Mouse (Mus musculus): ENCODE data around the gene Hist3h2ba. TPM values are rescaled to one million over a fixed set of nuclear protein-coding genes. Genes with fewer than 3 reads are reported as not detected.

Hist3h2ba gene
- polyA plus RNA-seq, 1 experiment from 2014 or later, result 17.9 TPM

DNA sequence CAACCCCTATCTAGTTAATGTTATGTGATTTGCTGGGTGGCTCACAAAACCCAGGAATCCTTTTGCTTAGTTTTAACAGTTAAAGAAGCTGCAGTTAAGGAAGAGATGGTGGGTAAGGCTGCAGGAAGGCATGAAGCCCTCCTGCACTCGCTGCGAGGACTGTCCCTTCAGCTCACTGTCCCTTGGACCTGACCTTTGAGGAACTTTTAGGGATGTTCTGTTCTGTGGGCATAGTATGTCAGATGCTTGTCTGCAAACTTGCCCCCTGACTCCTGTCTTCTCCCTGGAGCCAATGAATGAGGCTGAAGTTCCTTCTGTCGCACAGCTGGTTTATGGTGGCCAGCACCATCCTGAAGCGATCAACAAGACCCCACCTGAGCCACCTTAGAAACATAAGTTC, 40.4 kb downstream of the Hist3h2ba start:
- no peak for ATAC-seq (ENCODE audit: low read depth)
- H3K4me3 ChIP-seq (ENCODE audit: low read depth, low read length), result no peak overlapping the region
- H3K4me1 ChIP-seq (ENCODE audit: control insufficient read depth, low read depth, low read length), result peaks cover 16% of the 10 kb centered on the region
- no peaks in the 10 kb centered on the region; the same call in 1 of the 2 replicates for H3K27me3 ChIP-seq (ENCODE audit: control insufficient read depth, insufficient read depth, low read depth, low read length)
- no peaks in the 10 kb centered on the region for H3K9me3 ChIP-seq (replicated peaks; ENCODE audit: control insufficient read depth, low read length)
- peaks cover 16% of the 10 kb centered on the region for H3K36me3 ChIP-seq (ENCODE audit: control insufficient read depth, insufficient read depth)
- no peak overlapping the region for H3K4me2 ChIP-seq (ENCODE audit: low read depth, low read length)
- H3K9ac ChIP-seq (ENCODE audit: low read depth, low read length), result no peak overlapping the region
- no peak overlapping the region for H3K27ac ChIP-seq (ENCODE audit: low read length)
- WGBS (ENCODE audit: insufficient replicate concordance), result 84% methylated on average over 4 of the region's 4 CpGs

DNA sequence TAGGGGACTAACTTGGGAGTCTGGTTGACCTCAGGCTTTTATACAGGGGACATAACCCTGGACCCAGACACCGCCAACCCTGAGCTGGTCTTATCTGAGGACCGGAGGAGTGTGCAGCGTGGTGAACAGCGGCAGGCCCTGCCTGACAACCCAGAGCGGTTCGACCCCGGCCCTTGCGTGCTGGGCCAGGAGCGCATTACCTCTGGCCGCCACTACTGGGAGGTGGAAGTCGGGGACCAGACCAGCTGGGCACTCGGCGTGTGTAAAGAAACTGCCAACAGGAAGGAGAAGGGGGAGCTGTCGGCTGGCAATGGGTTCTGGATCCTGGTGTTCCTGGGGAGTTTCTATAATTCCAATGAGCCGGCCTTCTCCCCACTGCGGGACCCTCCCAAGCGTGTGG, 41.4 kb downstream of the Hist3h2ba start:
- Histone ChIP-seq H3K4me1 (ENCODE audit: control insufficient read depth, low read depth, low read length) (peaks cover 23% of the 10 kb centered on the region), H3K9ac (ENCODE audit: low read depth, low read length) (no peak overlapping the region), H3K27ac (ENCODE audit: low read length) (no peak overlapping the region), H3K27me3 (ENCODE audit: control insufficient read depth, insufficient read depth, low read depth, low read length) (peaks cover 4% of the 10 kb centered on the region), H3K9me3 (replicated peaks; ENCODE audit: control insufficient read depth, low read length) (no peaks in the 10 kb centered on the region), H3K4me2 (ENCODE audit: low read depth, low read length) (no peak overlapping the region), H3K36me3 (ENCODE audit: control insufficient read depth, insufficient read depth) (peaks cover 13% of the 10 kb centered on the region), H3K4me3 (ENCODE audit: low read depth, low read length) (no peak overlapping the region)
- no peak for ATAC-seq (ENCODE audit: low read depth)
- 82% methylated on average over 17 of the region's 17 CpGs for WGBS (ENCODE audit: insufficient replicate concordance)

DNA sequence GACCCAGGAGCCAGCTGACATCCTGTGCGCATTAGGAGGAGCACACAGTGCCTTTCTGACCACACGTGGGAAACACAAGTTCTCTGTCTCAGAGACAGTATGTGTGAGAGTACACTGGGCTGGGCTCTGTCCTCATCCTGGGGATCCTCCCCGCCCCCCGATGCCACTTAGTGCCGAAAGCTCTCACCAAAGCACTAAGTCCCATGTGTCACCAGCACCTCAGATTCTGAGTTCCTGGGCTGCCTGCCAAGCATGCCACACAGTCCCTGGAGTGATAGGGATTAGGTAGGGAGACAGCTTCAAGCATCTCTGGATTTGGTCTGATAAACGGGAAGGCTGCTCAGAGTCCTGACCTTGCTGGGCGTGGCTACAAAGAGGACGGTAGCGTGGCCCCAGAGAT, 42.1 kb downstream of the Hist3h2ba start:
- Histone ChIP-seq H3K27me3 (ENCODE audit: control insufficient read depth, insufficient read depth, low read depth, low read length) (peaks cover 7% of the 10 kb centered on the region), H3K9ac (ENCODE audit: low read depth, low read length) (no peak overlapping the region), H3K36me3 (ENCODE audit: control insufficient read depth, insufficient read depth) (peaks cover 13% of the 10 kb centered on the region), H3K4me1 (ENCODE audit: control insufficient read depth, low read depth, low read length) (peaks cover 23% of the 10 kb centered on the region), H3K4me2 (ENCODE audit: low read depth, low read length) (no peak overlapping the region), H3K9me3 (replicated peaks; ENCODE audit: control insufficient read depth, low read length) (no peaks in the 10 kb centered on the region), H3K4me3 (ENCODE audit: low read depth, low read length) (no peak overlapping the region), H3K27ac (ENCODE audit: low read length) (no peak overlapping the region)
- no peak for ATAC-seq (ENCODE audit: low read depth)
- 50% methylated on average over 9 of the region's 9 CpGs for WGBS (ENCODE audit: insufficient replicate concordance)

DNA sequence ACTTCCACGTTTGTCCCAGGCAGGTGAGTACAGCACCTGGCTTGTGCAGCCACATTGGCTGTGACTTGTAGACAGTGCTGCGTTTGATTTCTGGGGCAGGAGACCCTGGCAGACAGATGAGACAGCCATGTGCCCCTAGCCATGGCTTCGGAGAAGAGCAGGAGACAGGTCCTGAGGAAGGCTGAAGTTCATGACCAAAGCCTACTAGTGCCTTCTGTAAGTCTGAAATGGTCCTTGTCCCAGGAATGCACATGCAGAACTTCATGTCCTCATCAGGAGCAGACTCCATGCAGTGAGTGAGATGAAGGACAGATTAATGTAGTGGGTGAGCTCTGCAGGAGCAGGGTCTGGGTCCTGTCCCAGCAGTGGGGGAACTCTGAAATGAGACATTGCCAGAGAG, 43.2 kb downstream of the Hist3h2ba start:
- Histone ChIP-seq H3K4me1 (ENCODE audit: control insufficient read depth, low read depth, low read length) (peaks cover 20% of the 10 kb centered on the region), H3K4me2 (ENCODE audit: low read depth, low read length) (no peak overlapping the region), H3K27ac (ENCODE audit: low read length) (no peak overlapping the region), H3K4me3 (ENCODE audit: low read depth, low read length) (no peak overlapping the region), H3K9ac (ENCODE audit: low read depth, low read length) (no peak overlapping the region), H3K9me3 (replicated peaks; ENCODE audit: control insufficient read depth, low read length) (no peaks in the 10 kb centered on the region), H3K27me3 (ENCODE audit: control insufficient read depth, insufficient read depth, low read depth, low read length) (peaks cover 7% of the 10 kb centered on the region), H3K36me3 (ENCODE audit: control insufficient read depth, insufficient read depth) (peaks cover 13% of the 10 kb centered on the region)
- WGBS (ENCODE audit: insufficient replicate concordance), result 50% methylated on average over 3 of the region's 3 CpGs
- no peak for ATAC-seq (ENCODE audit: low read depth)

DNA sequence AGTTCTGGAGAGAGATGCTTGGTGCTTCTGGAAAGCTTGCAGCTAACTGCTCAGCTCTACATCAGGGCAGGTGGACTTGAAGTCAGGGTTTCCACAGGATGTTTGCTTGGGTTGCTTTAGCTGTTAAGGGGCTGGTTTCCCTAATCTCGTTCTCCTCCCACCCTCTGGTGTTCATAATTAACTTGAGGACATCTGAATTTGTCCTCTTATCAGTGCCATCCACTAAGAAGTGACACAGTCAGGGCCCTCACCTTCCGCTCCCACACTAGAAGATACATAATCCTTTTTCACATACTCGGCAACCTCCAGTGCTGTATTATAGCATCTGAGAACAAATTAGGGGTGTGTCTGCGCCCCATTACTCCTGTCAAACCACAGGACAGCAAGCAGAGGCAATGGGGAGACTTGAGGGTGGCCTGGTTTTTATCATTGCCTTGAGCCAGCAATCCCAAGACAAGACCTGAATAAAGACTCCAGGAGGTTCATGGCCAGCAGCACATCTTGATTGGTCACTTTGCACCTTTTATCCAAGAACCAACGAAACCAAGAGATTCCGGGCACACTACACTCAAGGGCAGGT, 44.5 kb downstream of the Hist3h2ba start:
- H3K27me3 ChIP-seq (ENCODE audit: control insufficient read depth, insufficient read depth, low read depth, low read length), result peaks cover 7% of the 10 kb centered on the region
- no peak overlapping the region for H3K9ac ChIP-seq (ENCODE audit: low read depth, low read length)
- no peak overlapping the region for H3K4me2 ChIP-seq (ENCODE audit: low read depth, low read length)
- H3K4me3 ChIP-seq (ENCODE audit: low read depth, low read length), result no peak overlapping the region
- H3K27ac ChIP-seq (ENCODE audit: low read length), result no peak overlapping the region
- WGBS (ENCODE audit: insufficient replicate concordance), result 41% methylated on average over 6 of the region's 6 CpGs
- no peaks in the 10 kb centered on the region for H3K9me3 ChIP-seq (replicated peaks; ENCODE audit: control insufficient read depth, low read length)
- peaks cover 20% of the 10 kb centered on the region for H3K4me1 ChIP-seq (ENCODE audit: control insufficient read depth, low read depth, low read length)
- H3K36me3 ChIP-seq (ENCODE audit: control insufficient read depth, insufficient read depth), result peaks cover 9% of the 10 kb centered on the region
- ATAC-seq (ENCODE audit: low read depth), result no peak

DNA sequence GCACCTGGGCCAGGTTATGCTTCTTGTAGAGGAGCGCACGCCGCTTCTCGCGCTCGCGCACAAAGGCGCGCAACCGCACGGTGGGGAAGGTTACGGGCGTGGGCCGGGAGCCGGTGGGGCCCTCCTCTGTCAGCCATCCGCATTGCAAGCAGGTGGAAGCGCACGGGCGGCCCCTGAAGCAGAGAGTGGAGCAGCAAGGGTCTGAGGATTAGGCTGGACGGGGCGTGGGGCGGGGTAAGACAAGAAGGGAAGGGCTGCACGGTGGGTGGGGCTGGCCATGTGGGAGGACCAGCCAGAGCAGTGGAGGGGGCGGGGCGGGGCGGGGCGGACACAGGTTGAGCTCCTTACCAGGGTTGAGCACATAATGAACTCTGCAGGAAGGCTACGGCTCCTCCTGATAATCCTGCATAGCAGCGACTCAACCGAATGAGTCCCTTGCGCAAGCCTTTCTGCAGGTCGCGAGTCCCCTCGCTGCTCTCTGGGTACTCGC, 45.7 kb downstream of the Hist3h2ba start:
- WGBS (ENCODE audit: insufficient replicate concordance), result 2% methylated on average over 35 of the region's 35 CpGs

DNA sequence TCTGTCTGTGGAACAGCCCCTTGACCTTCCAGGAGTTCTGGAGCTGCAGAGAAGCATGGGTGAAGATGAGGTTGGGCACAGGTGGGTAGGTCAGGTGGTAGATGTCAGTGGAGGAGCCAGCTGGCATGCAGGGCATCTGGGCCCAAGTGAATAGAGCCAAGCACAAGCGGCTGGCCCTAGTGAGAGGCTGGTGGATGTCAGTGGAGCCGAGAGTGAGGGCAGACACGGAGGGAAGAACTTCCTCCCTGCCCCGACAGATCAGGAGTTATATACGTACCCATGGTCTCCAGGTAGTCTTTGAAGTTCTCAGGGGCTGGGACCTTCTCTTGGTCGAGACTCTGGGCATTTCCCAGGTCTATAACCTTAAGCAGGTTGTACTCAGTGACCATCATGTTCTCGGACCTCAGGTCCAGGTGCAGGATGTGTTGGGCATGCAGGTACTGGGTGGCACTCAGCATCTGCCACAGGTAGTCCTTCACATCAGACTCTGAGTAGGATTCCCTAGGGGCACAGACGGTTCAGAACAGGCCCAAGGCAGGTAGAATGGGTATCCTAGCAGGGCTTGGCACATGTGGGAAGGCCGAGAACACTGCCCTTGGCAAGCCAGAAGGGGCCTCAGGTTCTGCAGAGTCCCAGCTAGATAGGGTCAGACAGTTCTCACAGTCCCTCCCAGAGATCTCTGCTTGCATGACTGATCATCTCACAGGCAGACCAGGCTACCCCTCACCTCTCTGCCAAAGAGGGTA, 46.5 kb downstream of the Hist3h2ba start:
- Histone ChIP-seq H3K9me3 (replicated peaks; ENCODE audit: control insufficient read depth, low read length) (no peaks in the 10 kb centered on the region), H3K4me1 (ENCODE audit: control insufficient read depth, low read depth, low read length) (peaks cover 20% of the 10 kb centered on the region), H3K4me2 (ENCODE audit: low read depth, low read length) (no peak overlapping the region), H3K9ac (ENCODE audit: low read depth, low read length) (no peak overlapping the region), H3K4me3 (ENCODE audit: low read depth, low read length) (no peak overlapping the region), H3K27me3 (ENCODE audit: control insufficient read depth, insufficient read depth, low read depth, low read length) (peaks cover 7% of the 10 kb centered on the region), H3K27ac (ENCODE audit: low read length) (no peak overlapping the region), H3K36me3 (ENCODE audit: control insufficient read depth, insufficient read depth) (no peaks in the 10 kb centered on the region)
- no peak for ATAC-seq (ENCODE audit: low read depth)
- WGBS (ENCODE audit: insufficient replicate concordance), result 55% methylated on average over 9 of the region's 9 CpGs

More for the DNA sequence above, 45.7 kb downstream of the Hist3h2ba start:
- H3K27me3 ChIP-seq (ENCODE audit: control insufficient read depth, insufficient read depth, low read depth, low read length), result peaks cover 7% of the 10 kb centered on the region
- H3K4me2 ChIP-seq (ENCODE audit: low read depth, low read length), result peak overlapping the region; percentile 70
- H3K4me1 ChIP-seq (ENCODE audit: control insufficient read depth, low read depth, low read length), result peaks cover 20% of the 10 kb centered on the region
- H3K36me3 ChIP-seq (ENCODE audit: control insufficient read depth, insufficient read depth), result peaks cover 5% of the 10 kb centered on the region; the same call in 1 of the 2 replicates
- no peak overlapping the region for H3K27ac ChIP-seq (ENCODE audit: low read length)
- ATAC-seq (ENCODE audit: low read depth), result peak; percentile 79
- H3K9ac ChIP-seq (ENCODE audit: low read depth, low read length), result peak overlapping the region; percentile 44; the same call in 1 of the 2 replicates
- peak overlapping the region; percentile 54 for H3K4me3 ChIP-seq (ENCODE audit: low read depth, low read length)
- no peaks in the 10 kb centered on the region for H3K9me3 ChIP-seq (replicated peaks; ENCODE audit: control insufficient read depth, low read length)

DNA sequence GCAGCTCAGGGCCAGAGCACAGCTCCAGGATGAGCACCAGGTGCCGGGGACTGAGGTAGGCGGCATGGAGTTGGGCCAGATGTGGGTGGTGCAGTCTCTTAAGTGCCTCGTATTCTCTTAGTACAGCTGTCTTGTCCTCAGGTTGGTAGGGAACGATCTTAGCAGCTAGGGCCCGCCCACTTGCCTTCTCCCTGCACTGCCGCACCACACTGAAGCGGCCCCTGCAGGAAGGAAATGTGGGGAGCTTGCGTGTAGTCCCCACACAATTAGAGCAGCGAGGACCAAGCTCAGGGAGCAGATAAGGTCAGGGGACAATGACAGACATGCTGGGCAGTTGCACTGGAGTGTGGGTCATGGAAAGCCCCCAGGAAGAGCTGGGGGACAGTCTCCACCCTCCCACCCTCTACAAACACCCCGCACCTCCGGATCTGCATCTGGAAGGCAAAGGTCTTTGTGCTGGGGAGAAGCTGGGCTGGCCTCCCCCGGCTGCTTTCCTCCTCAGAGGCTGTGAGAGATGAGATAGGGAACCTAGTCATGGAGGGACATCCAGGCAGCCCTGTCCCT, 47.2 kb downstream of the Hist3h2ba start:
- no peaks in the 10 kb centered on the region for H3K9me3 ChIP-seq (replicated peaks; ENCODE audit: control insufficient read depth, low read length)
- no peak overlapping the region for H3K4me2 ChIP-seq (ENCODE audit: low read depth, low read length)
- ATAC-seq (ENCODE audit: low read depth), result no peak
- H3K9ac ChIP-seq (ENCODE audit: low read depth, low read length), result no peak overlapping the region
- WGBS (ENCODE audit: insufficient replicate concordance), result 11% methylated on average over 12 of the region's 12 CpGs
- no peak overlapping the region for H3K4me3 ChIP-seq (ENCODE audit: low read depth, low read length)
- no peak overlapping the region for H3K27ac ChIP-seq (ENCODE audit: low read length)
- peaks cover 16% of the 10 kb centered on the region for H3K4me1 ChIP-seq (ENCODE audit: control insufficient read depth, low read depth, low read length)
- no peaks in the 10 kb centered on the region for H3K36me3 ChIP-seq (ENCODE audit: control insufficient read depth, insufficient read depth)
- H3K27me3 ChIP-seq (ENCODE audit: control insufficient read depth, insufficient read depth, low read depth, low read length), result peaks cover 7% of the 10 kb centered on the region

DNA sequence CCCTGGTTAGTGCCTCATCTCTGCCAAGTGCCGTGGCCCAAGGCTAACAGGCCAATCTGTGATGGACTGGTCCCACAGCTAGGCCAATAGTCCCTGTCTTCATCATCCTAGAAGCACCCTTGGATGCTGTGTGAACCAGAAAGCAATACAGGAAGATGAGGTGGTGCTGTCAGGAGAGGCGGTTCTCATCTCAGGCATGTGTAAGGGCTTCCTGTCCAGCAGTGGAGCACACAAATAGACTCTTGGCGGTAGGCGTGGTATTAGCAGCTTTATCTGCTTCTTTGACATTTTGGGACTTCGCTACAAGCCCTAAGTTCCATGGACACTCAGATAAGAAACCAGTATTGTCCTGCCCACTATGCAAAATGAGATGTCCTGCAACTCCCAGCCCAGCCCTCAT, 48.8 kb downstream of the Hist3h2ba start:
- ATAC-seq (ENCODE audit: low read depth), result no peak
- no peak overlapping the region for H3K27ac ChIP-seq (ENCODE audit: low read length)
- no peaks in the 10 kb centered on the region for H3K36me3 ChIP-seq (ENCODE audit: control insufficient read depth, insufficient read depth)
- H3K4me3 ChIP-seq (ENCODE audit: low read depth, low read length), result no peak overlapping the region
- H3K9ac ChIP-seq (ENCODE audit: low read depth, low read length), result no peak overlapping the region
- peaks cover 15% of the 10 kb centered on the region for H3K4me1 ChIP-seq (ENCODE audit: control insufficient read depth, low read depth, low read length)
- 47% methylated on average over 5 of the region's 5 CpGs for WGBS (ENCODE audit: insufficient replicate concordance)
- peaks cover 7% of the 10 kb centered on the region for H3K27me3 ChIP-seq (ENCODE audit: control insufficient read depth, insufficient read depth, low read depth, low read length)
- H3K9me3 ChIP-seq (replicated peaks; ENCODE audit: control insufficient read depth, low read length), result no peaks in the 10 kb centered on the region
- H3K4me2 ChIP-seq (ENCODE audit: low read depth, low read length), result no peak overlapping the region

All from liver, embryonic 16.5 days (tissue).